Mouse (Mus musculus): ENCODE data around the gene Olfr1497. TPM values are rescaled to one million over a fixed set of nuclear protein-coding genes. Genes with fewer than 3 reads are reported as not detected.
"Not testable (repeated sequence)": the region's sequence is repeated elsewhere in the genome, so short reads cannot be mapped to it uniquely, and the experiment has no call there.

Gene Olfr1497
- polyA plus RNA-seq (2012; rRNA removed): not detected in 2 replicates

DNA sequence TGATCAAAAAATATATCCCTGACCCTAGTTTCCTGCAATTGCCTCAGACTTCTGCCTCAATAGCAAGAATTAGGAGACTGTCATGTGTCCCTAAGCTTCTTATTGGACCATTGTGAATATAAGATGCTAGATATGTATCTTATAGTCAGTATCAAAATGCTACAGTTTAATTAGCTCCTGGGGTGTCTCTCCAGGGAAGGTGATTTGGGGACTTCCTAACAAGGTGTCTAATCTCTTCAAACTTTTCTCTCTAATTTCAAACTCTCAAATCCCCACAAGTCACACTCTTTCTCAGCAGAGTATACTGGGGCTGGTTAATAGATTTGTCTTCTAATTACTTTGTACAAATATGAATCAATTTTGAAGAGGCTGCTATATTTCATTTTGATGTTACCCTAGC, at the start of gene Olfr1497:
Gene Olfr1497, minus strand, starts transcription at position 101 of the 400 bp plus-strand sequence.
- no peak for DNase-seq (ENCODE audit: low read depth)

DNA sequence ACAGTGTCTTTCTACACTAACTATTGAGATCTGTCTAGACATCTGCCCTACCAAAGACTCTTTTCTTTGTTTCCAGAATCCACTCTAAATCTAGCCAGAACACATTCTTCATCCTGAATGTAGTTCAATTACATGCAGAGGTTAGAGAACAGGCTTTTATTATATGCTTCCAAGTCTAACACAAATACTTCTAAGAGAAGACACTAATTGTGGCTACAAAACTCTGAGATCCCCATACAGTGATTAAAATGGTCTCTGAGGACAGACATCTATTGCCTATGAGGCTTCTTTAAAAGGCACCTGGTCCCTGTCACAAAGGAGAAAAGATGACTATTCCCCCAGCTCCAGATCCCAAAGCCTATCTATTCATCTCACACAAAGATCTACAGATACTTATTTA, 32.4 kb upstream of the Olfr1497 start, which contains the start of gene Olfr1500:
Gene Olfr1500, minus strand, starts transcription at position 101 of the 400 bp plus-strand sequence.
- DNase-seq (ENCODE audit: low read depth): no peak

DNA sequence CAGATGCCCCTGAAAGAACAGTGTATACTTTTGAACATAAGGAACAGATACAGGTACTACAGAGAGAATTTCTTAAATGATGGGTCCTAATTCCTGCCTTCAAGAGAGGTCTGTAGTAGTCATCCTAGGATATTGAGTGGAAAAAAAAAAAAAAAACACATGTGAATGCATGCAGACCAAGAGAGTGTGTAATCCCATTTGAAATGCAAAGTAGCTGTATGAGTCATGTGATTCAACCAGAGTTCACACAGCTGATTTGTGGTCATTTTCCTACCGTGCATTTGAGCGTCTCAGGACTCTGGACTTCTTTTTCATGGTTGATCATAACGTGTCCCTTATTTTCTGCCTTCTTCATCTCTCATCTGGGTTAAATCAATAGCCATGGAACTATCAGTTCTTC, 30.4 kb upstream of the Olfr1497 start:
- no peak for DNase-seq (ENCODE audit: low read depth)

DNA sequence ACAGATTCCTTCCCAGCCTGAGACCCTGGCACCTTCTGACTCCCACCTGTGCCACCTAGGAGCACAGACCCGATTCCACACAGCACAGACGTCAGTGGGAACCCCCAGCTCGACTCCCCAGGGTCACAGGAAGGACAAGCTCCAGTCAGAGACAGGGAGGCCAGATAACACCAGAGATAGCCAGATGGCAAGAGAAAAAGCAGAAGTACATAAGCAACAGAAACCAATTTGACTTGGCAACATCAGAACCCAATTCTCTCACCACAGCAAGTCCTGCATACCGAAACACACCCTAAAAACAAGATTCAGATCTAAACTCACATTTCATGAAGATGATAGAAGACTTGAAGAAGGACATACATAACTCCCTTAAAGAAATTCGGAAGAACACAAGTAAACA, 22.8 kb upstream of the Olfr1497 start:
- DNase-seq (ENCODE audit: low read depth): no peak

GRCm38 (mm10) chr19:13819347-13819746, 21.3 kb upstream of the Olfr1497 start, which contains the start of gene Olfr1499:
TSS of gene Olfr1499 (minus strand) at chr19:13819447.
- DNase-seq (ENCODE audit: low read depth): no peak

- DNase-seq (ENCODE audit: low read depth): no peak
Observed at GRCm38 (mm10) chr19:13818827-13819226, 20.8 kb upstream of the Olfr1497 start.

DNA sequence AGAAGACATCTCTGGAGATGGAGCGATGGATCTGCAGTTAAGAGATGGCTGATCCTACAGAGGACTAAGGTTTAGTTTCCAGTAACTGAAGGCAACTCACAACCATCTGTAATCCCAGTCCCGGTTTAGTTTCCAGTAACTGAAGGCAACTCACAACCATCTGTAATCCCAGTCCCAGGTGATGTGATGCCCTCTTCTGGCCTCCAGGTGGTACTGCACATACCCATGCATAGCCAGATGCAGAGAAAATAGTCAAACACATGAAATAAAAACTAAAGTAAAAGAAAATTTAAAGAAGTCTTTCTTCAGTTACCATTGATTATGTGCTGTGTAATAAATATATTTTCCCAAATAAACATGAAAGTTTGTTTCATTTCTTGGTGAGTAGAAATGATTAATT, 14.8 kb upstream of the Olfr1497 start:
- no peak for DNase-seq (ENCODE audit: low read depth)

DNA sequence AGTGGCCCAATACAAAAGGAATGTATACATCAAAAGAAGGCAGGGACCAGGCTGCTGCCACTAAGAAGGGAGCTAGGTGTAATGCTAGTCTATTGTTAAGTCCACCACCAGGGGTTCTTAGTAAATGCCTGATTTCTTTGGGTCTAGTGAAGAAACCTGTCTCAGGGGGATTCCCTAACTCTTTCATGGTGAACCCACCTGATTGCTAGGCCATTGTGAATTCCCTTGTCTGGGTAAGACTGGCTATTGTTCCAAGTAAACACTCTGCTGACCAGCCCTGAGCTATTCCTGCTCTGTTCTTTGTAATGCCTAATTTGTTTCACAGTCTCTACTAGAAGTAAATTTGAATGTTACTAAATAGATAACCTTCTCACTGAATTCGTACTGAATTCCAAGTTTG, 7.5 kb upstream of the Olfr1497 start:
- not testable (repeated sequence) for DNase-seq (ENCODE audit: low read depth)

DNA sequence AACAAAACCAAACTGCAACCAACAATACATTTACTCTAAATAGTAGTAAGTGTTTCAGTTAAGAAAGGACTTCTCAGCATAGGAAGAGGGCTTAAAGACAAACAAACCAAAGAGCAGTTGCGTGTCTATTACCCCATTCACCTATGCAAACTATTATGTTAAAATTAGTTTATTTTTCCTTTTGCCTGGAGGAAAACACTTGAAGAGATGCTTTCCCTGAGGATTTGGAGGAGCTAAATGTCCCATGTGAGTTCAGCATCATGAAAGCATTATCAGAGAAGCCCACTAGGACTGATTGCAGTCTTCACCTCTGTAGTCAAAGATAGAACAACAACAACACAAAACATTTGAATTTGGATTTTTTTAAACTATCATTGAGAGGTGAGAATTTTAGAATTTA, 20.4 kb downstream of the Olfr1497 start, which contains the start of gene Olfr1496:
Gene Olfr1496, plus strand, starts transcription at position 301 of the 400 bp plus-strand sequence.
- no peak for DNase-seq (ENCODE audit: low read depth)

DNA sequence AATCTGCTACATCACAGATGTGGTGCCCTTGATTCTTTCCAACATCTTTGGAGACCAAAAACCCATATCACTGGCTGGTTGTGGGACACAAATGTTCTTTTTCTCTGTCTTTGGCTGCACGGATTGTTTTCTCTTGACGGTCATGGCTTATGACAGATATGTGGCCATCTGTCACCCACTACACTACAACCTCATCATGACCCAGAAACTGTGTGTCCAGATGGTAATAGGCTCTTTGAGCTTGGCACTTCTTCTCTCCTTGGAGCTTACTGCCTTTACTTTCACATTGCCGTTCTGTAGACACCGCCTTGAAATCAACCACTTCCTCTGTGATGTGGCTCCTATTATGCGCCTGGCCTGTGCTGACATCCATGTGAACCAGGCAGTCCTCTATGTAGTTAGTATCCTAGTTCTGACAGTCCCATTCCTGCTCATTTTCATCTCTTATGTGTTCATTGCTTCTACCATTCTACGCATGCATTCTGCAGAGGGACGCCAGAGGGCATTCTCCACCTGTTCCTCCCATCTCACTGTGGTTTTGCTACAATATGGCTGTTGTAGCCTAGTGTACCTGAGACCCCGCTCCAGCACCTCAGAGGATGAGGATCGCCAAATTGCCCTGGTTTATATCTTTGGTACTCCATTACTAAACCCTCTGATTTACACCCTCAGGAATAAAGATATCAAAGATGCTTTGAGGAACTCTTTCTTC, 29.3 kb downstream of the Olfr1497 start:
- DNase-seq (ENCODE audit: low read depth): no peak

DNA sequence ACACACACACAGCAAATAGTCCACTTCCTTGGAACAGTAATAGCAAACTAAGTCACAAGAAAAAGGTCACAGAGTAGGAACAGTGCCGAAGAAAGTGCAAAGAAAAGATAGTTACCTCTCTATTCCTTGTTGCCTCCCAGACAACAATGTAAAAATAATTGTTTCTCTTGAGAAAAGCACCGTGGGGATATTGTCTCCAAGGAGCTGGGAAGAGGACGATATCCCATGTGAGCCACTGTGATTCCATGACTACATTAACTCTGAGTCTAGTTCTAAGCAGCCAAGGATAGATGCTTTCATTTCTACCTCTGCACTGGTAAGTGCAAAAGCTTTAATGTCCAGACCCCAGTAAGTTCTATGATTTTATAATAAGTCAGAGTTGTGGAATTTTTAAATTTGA, 33.7 kb downstream of the Olfr1497 start, which contains the start of gene Olfr1495:
Gene Olfr1495, plus strand, starts transcription at position 301 of the 400 bp plus-strand sequence.
- no peak for DNase-seq (ENCODE audit: low read depth)

GRCm38 (mm10) chr19:13749366-13749765, 48.6 kb downstream of the Olfr1497 start:
- DNase-seq (ENCODE audit: low read depth): no peak

Other genes starting within 250 kb of the Olfr1497 start
- gene Olfr1484, start 214.7 kb downstream of the Olfr1497 start, polyA plus RNA-seq (2012; rRNA removed): not detected in 2 replicates
- not detected in 2 replicates for gene Olfr1487, start 180.8 kb downstream of the Olfr1497 start, polyA plus RNA-seq (2012; rRNA removed)
- gene Olfr1489, start 166.6 kb downstream of the Olfr1497 start, polyA plus RNA-seq (2012; rRNA removed): not detected in 2 replicates
- not detected in 2 replicates for gene Olfr1490, start 147.1 kb downstream of the Olfr1497 start, polyA plus RNA-seq (2012; rRNA removed)
- not detected in 2 replicates for gene Olfr1491, start 100.9 kb downstream of the Olfr1497 start, polyA plus RNA-seq (2012; rRNA removed)
- not detected in 2 replicates for gene Olfr1493-ps1, start 74.9 kb downstream of the Olfr1497 start, polyA plus RNA-seq (2012; rRNA removed)
- gene Olfr1494, start 58.5 kb downstream of the Olfr1497 start, polyA plus RNA-seq (2012; rRNA removed): not detected in 2 replicates
- gene Olfr1495, start 33.6 kb downstream of the Olfr1497 start, polyA plus RNA-seq (2012; rRNA removed): not detected in 2 replicates
- not detected in 2 replicates for gene Olfr1496, start 20.3 kb downstream of the Olfr1497 start, polyA plus RNA-seq (2012; rRNA removed)
- gene Olfr1499, start 21.2 kb upstream of the Olfr1497 start, polyA plus RNA-seq (2012; rRNA removed): not detected in 2 replicates
- not detected in 2 replicates for gene Olfr1500, start 32.3 kb upstream of the Olfr1497 start, polyA plus RNA-seq (2012; rRNA removed)
- not detected in 2 replicates for gene Olfr1501, start 52.5 kb upstream of the Olfr1497 start, polyA plus RNA-seq (2012; rRNA removed)
- gene Olfr1502, start 63.6 kb upstream of the Olfr1497 start, polyA plus RNA-seq (2012; rRNA removed): not detected in 2 replicates
- not detected in 2 replicates for gene Olfr1504, start 99.7 kb upstream of the Olfr1497 start, polyA plus RNA-seq (2012; rRNA removed)
- gene Olfr1505, start 115.3 kb upstream of the Olfr1497 start, polyA plus RNA-seq (2012; rRNA removed): not detected in 2 replicates